Mouse (Mus musculus): ENCODE measurements at regions not wholly inside any gene's neighbourhood (a gene's known extent, or its start where the extent isn't known, plus 50 kb on each side); places are given as distances from the start of the nearest gene placed in this dataset.
A peak's percentile ranks its signal among the peaks of the same experiment; 100 is the strongest.

GRCm38 (mm10) chr17:45237246-45237645 is 196.3 kb downstream of the Cdc5l start:
- H3K36me3 ChIP-seq (ENCODE audit: control insufficient read depth, insufficient read depth, low read length): no peaks in the 10 kb centered on the region

GRCm38 (mm10) chr17:45235401-45235800 is 198.1 kb downstream of the Cdc5l start:
- no peaks in the 10 kb centered on the region for H3K4me1 ChIP-seq (ENCODE audit: control insufficient read depth, insufficient read depth, low read length)
- peaks cover 8% of the 10 kb centered on the region; the same call in 1 of the 2 replicates for H3K9me3 ChIP-seq (ENCODE audit: control insufficient read depth, low read length)
- no peak for ATAC-seq (ENCODE audit: low FRiP score)
- no peak overlapping the region for H3K4me3 ChIP-seq (ENCODE audit: low read depth, low read length)
- no peak overlapping the region for H3K9ac ChIP-seq (ENCODE audit: low read length)
- no peaks in the 10 kb centered on the region for H3K36me3 ChIP-seq (ENCODE audit: control insufficient read depth, insufficient read depth, low read length)
- no peak overlapping the region for H3K27ac ChIP-seq (ENCODE audit: low read depth, low read length)
- WGBS: 89% methylated on average over 7 of the region's 7 CpGs
- DNase-seq (ENCODE audit: low spot score, missing footprints): no peak
- no peaks in the 10 kb centered on the region for H3K27me3 ChIP-seq (ENCODE audit: control insufficient read depth, insufficient read depth, low read length)
- no peak overlapping the region for H3K4me2 ChIP-seq

More at GRCm38 (mm10) chr17:45237246-45237645, 196.3 kb downstream of the Cdc5l start:
- Histone ChIP-seq H3K4me1 (ENCODE audit: control insufficient read depth, insufficient read depth, low read length) (no peaks in the 10 kb centered on the region), H3K27me3 (ENCODE audit: control insufficient read depth, insufficient read depth, low read length) (no peaks in the 10 kb centered on the region), H3K27ac (ENCODE audit: low read depth, low read length) (no peak overlapping the region), H3K9me3 (ENCODE audit: control insufficient read depth, low read length) (peaks cover 8% of the 10 kb centered on the region; the same call in 1 of the 2 replicates), H3K4me3 (ENCODE audit: low read depth, low read length) (no peak overlapping the region), H3K9ac (ENCODE audit: low read length) (no peak overlapping the region), H3K4me2 (no peak overlapping the region)
- no peak for DNase-seq (ENCODE audit: low spot score, missing footprints)
- no peak for ATAC-seq (ENCODE audit: low FRiP score)
- WGBS: 80% methylated on average over 1 of the region's 1 CpGs

GRCm38 (mm10) chr17:45232874-45233273 is 200.7 kb downstream of the Cdc5l start:
- Histone ChIP-seq H3K4me3 (ENCODE audit: low read depth, low read length) (no peak overlapping the region), H3K9ac (ENCODE audit: low read length) (no peak overlapping the region), H3K4me1 (ENCODE audit: control insufficient read depth, insufficient read depth, low read length) (no peaks in the 10 kb centered on the region), H3K4me2 (no peak overlapping the region), H3K9me3 (ENCODE audit: control insufficient read depth, low read length) (peaks cover 8% of the 10 kb centered on the region; the same call in 1 of the 2 replicates), H3K27ac (ENCODE audit: low read depth, low read length) (no peak overlapping the region), H3K36me3 (ENCODE audit: control insufficient read depth, insufficient read depth, low read length) (no peaks in the 10 kb centered on the region), H3K27me3 (ENCODE audit: control insufficient read depth, insufficient read depth, low read length) (no peaks in the 10 kb centered on the region)
- ATAC-seq (ENCODE audit: low FRiP score): no peak
- DNase-seq (ENCODE audit: low spot score, missing footprints): no peak
- 66% methylated on average over 5 of the region's 5 CpGs for WGBS

- H3K9ac ChIP-seq (ENCODE audit: low read length): no peak overlapping the region
- H3K36me3 ChIP-seq (ENCODE audit: control insufficient read depth, insufficient read depth, low read length): no peaks in the 10 kb centered on the region
- H3K27me3 ChIP-seq (ENCODE audit: control insufficient read depth, insufficient read depth, low read length): no peaks in the 10 kb centered on the region; the same call in 1 of the 2 replicates
- 0% methylated on average over 1 of the region's 1 CpGs for WGBS
- no peaks in the 10 kb centered on the region for H3K9me3 ChIP-seq (ENCODE audit: control insufficient read depth, low read length)
- H3K27ac ChIP-seq (ENCODE audit: low read depth, low read length): no peak overlapping the region
- ATAC-seq (ENCODE audit: low FRiP score): no peak
- H3K4me2 ChIP-seq: no peak overlapping the region
- H3K4me1 ChIP-seq (ENCODE audit: control insufficient read depth, insufficient read depth, low read length): peaks cover 12% of the 10 kb centered on the region
- no peak overlapping the region for H3K4me3 ChIP-seq (ENCODE audit: low read depth, low read length)
- DNase-seq (ENCODE audit: low spot score, missing footprints): no peak
These were observed 206.3 kb downstream of the Cdc5l start for GRCm38 (mm10) chr17:45227190-45227589.

GRCm38 (mm10) chr17:45226486-45226885 is 207.1 kb downstream of the Cdc5l start:
- Histone ChIP-seq H3K36me3 (ENCODE audit: control insufficient read depth, insufficient read depth, low read length) (no peaks in the 10 kb centered on the region), H3K27ac (ENCODE audit: low read depth, low read length) (no peak overlapping the region), H3K9ac (ENCODE audit: low read length) (no peak overlapping the region), H3K4me2 (no peak overlapping the region), H3K4me3 (ENCODE audit: low read depth, low read length) (no peak overlapping the region), H3K27me3 (ENCODE audit: control insufficient read depth, insufficient read depth, low read length) (no peaks in the 10 kb centered on the region; the same call in 1 of the 2 replicates), H3K4me1 (ENCODE audit: control insufficient read depth, insufficient read depth, low read length) (peaks cover 12% of the 10 kb centered on the region), H3K9me3 (ENCODE audit: control insufficient read depth, low read length) (no peaks in the 10 kb centered on the region)
- WGBS: 40% methylated on average over 6 of the region's 6 CpGs
- no peak for ATAC-seq (ENCODE audit: low FRiP score)
- no peak for DNase-seq (ENCODE audit: low spot score, missing footprints)

- WGBS: 69% methylated on average over 10 of the region's 10 CpGs
- H3K4me1 ChIP-seq (ENCODE audit: control insufficient read depth, insufficient read depth, low read length): peaks cover 5% of the 10 kb centered on the region; the same call in 1 of the 2 replicates
- H3K27ac ChIP-seq (ENCODE audit: low read depth, low read length): no peak overlapping the region
- no peaks in the 10 kb centered on the region; the same call in 1 of the 2 replicates for H3K27me3 ChIP-seq (ENCODE audit: control insufficient read depth, insufficient read depth, low read length)
- H3K9ac ChIP-seq (ENCODE audit: low read length): no peak overlapping the region
- no peaks in the 10 kb centered on the region for H3K36me3 ChIP-seq (ENCODE audit: control insufficient read depth, insufficient read depth, low read length)
- no peaks in the 10 kb centered on the region for H3K9me3 ChIP-seq (ENCODE audit: control insufficient read depth, low read length)
- DNase-seq (ENCODE audit: low spot score, missing footprints): no peak
- H3K4me2 ChIP-seq: no peak overlapping the region
- H3K4me3 ChIP-seq (ENCODE audit: low read depth, low read length): no peak overlapping the region
- no peak for ATAC-seq (ENCODE audit: low FRiP score)
These were observed 211.9 kb downstream of the Cdc5l start for GRCm38 (mm10) chr17:45221625-45222024.

- DNase-seq (ENCODE audit: low spot score, missing footprints) (no peak), ATAC-seq (ENCODE audit: low FRiP score) (no peak)
- no peak overlapping the region for H3K4me2 ChIP-seq
- WGBS: 89% methylated on average over 5 of the region's 5 CpGs
- no peak overlapping the region for H3K9ac ChIP-seq (ENCODE audit: low read length)
- no peak overlapping the region for H3K27ac ChIP-seq (ENCODE audit: low read depth, low read length)
- no peaks in the 10 kb centered on the region for H3K27me3 ChIP-seq (ENCODE audit: control insufficient read depth, insufficient read depth, low read length)
- H3K36me3 ChIP-seq (ENCODE audit: control insufficient read depth, insufficient read depth, low read length): no peaks in the 10 kb centered on the region
- H3K4me3 ChIP-seq (ENCODE audit: low read depth, low read length): no peak overlapping the region
- no peaks in the 10 kb centered on the region for H3K9me3 ChIP-seq (ENCODE audit: control insufficient read depth, low read length)
- H3K4me1 ChIP-seq (ENCODE audit: control insufficient read depth, insufficient read depth, low read length): no peaks in the 10 kb centered on the region
These were observed 216.4 kb downstream of the Cdc5l start for GRCm38 (mm10) chr17:45217126-45217525.

- ATAC-seq (ENCODE audit: low FRiP score) (peak; percentile 48), DNase-seq (ENCODE audit: low spot score, missing footprints) (no peak)
- no peaks in the 10 kb centered on the region for H3K9me3 ChIP-seq (ENCODE audit: control insufficient read depth, low read length)
- no peak overlapping the region for H3K4me3 ChIP-seq (ENCODE audit: low read depth, low read length)
- no peaks in the 10 kb centered on the region for H3K4me1 ChIP-seq (ENCODE audit: control insufficient read depth, insufficient read depth, low read length)
- 69% methylated on average over 15 of the region's 15 CpGs for WGBS
- no peak overlapping the region for H3K27ac ChIP-seq (ENCODE audit: low read depth, low read length)
- H3K9ac ChIP-seq (ENCODE audit: low read length): no peak overlapping the region
- H3K27me3 ChIP-seq (ENCODE audit: control insufficient read depth, insufficient read depth, low read length): no peaks in the 10 kb centered on the region
- no peaks in the 10 kb centered on the region for H3K36me3 ChIP-seq (ENCODE audit: control insufficient read depth, insufficient read depth, low read length)
- no peak overlapping the region for H3K4me2 ChIP-seq
These were observed 218.2 kb downstream of the Cdc5l start for GRCm38 (mm10) chr17:45215067-45216049.

GRCm38 (mm10) chr17:45210984-45211383 is 222.6 kb downstream of the Cdc5l start:
- peaks cover 7% of the 10 kb centered on the region for H3K4me1 ChIP-seq (ENCODE audit: control insufficient read depth, insufficient read depth, low read length)
- H3K9me3 ChIP-seq (ENCODE audit: control insufficient read depth, low read length): no peaks in the 10 kb centered on the region
- no peak for ATAC-seq (ENCODE audit: low FRiP score)
- no peak overlapping the region for H3K27ac ChIP-seq (ENCODE audit: low read depth, low read length)
- no peak overlapping the region for H3K9ac ChIP-seq (ENCODE audit: low read length)
- H3K4me3 ChIP-seq (ENCODE audit: low read depth, low read length): no peak overlapping the region
- no peaks in the 10 kb centered on the region for H3K27me3 ChIP-seq (ENCODE audit: control insufficient read depth, insufficient read depth, low read length)
- no peaks in the 10 kb centered on the region for H3K36me3 ChIP-seq (ENCODE audit: control insufficient read depth, insufficient read depth, low read length)
- DNase-seq (ENCODE audit: low spot score, missing footprints): peak; percentile 79
- H3K4me2 ChIP-seq: no peak overlapping the region
- 80% methylated on average over 2 of the region's 2 CpGs for WGBS
